Mouse (Mus musculus) stomach, embryonic 16.5 days (tissue): ENCODE results near the gene Nat9. TPM values are rescaled to one million over a fixed set of nuclear protein-coding genes. Genes with fewer than 3 reads are reported as not detected.

ENCODE experiments used
- ATAC-seq: fragments of 200-750 bp; cut with Nextera tagmentation; 2 replicates; pipeline ENCODE4 v1.8.0; 2017; ENCODE audit warnings: moderate number of reproducible peaks, moderate TSS enrichment; ENCODE audit not compliant: insufficient read depth, low FRiP score
- H3K27ac ChIP-seq: fragments of 300-500 bp; sonication (generic); 2 replicates; pipeline ENCODE4 v1.5.1; 2014; ENCODE audit warnings: low read length
- H3K27me3 ChIP-seq: fragments of 300-500 bp; sonication (generic); 2 replicates; pipeline ENCODE4 v1.6.1; 2014; ENCODE audit warnings: low read length, control low read depth, mixed read lengths; ENCODE audit not compliant: control insufficient read depth, insufficient read depth
- H3K36me3 ChIP-seq: fragments of 300-500 bp; sonication (generic); 2 replicates; pipeline ENCODE4 v1.6.1; 2014; ENCODE audit warnings: low read length; ENCODE audit not compliant: control insufficient read depth, insufficient read depth
- H3K4me1 ChIP-seq: fragments of 300-500 bp; sonication (generic); 2 replicates; pipeline ENCODE4 v1.6.1; 2014; ENCODE audit warnings: low read length, control low read depth, mixed read lengths; ENCODE audit not compliant: control insufficient read depth, insufficient read depth
- H3K4me2 ChIP-seq: fragments of 300-500 bp; sonication (generic); 2 replicates; pipeline ENCODE4 v1.6.1; 2014; ENCODE audit warnings: low read depth, low read length, mixed read lengths
- H3K4me3 ChIP-seq: fragments of 300-500 bp; sonication (generic); replicated peaks from 2 replicates; pipeline ENCODE4 v1.5.1; 2014; ENCODE audit warnings: mild to moderate bottlenecking, low read length
- H3K9ac ChIP-seq: fragments of 300-500 bp; sonication (generic); 2 replicates; pipeline ENCODE4 v1.6.1; 2014; ENCODE audit warnings: low read length
- H3K9me3 ChIP-seq: fragments of 300-500 bp; sonication (generic); replicated peaks from 2 replicates; pipeline ENCODE4 v1.6.1; 2016; ENCODE audit warnings: low read length, control low read depth; ENCODE audit not compliant: control insufficient read depth
- WGBS: fragments of 180-500 bp; shearing (Covaris S2); extraction: QIAGEN DNeasy Blood & Tissue Kit; methylation state at CpG from one replicate; pipeline ENCODE4 v1.1.7; 2014; 5-methylcytosine and 5-hydroxymethylcytosine counted together
- polyA plus RNA-seq: library from polyadenylated mRNA; unstranded; fragments of >200 nt; fragmentation: Nextera tagmentation; extraction: Ambion mirVana; gene quantifications from 2 replicates; pipeline ENCODE4 v1.2.1, GENCODE M21; 2015

The Nat9 gene
- polyA plus RNA-seq, 1 experiment from 2014 or later, result 21.8 TPM

- Histone ChIP-seq H3K27me3 (no peaks in the 10 kb centered on the region), H3K4me3 (peak overlapping the region; percentile 82), H3K36me3 (no peaks in the 10 kb centered on the region), H3K27ac (peak overlapping the region; percentile 74), H3K9ac (peak overlapping the region; percentile 82), H3K4me1 (peaks cover 28% of the 10 kb centered on the region), H3K9me3 (no peaks in the 10 kb centered on the region), H3K4me2 (peak overlapping the region; percentile 91)
- WGBS, result 0% methylated on average over 14 of the region's 14 CpGs
- no peak for ATAC-seq
Observed at GRCm38 (mm10) chr11:115164341-115164975, 23.2 kb downstream of the Nat9 start.

- Histone ChIP-seq H3K4me2 (peak overlapping the region; percentile 91), H3K4me3 (peak overlapping the region; percentile 82), H3K4me1 (peaks cover 28% of the 10 kb centered on the region), H3K27ac (peak overlapping the region; percentile 74), H3K27me3 (no peaks in the 10 kb centered on the region), H3K36me3 (no peaks in the 10 kb centered on the region), H3K9me3 (no peaks in the 10 kb centered on the region), H3K9ac (peak overlapping the region; percentile 82)
- ATAC-seq, result peak; percentile 2; the same call in 1 of the 2 replicates
- 0% methylated on average over 47 of the region's 47 CpGs for WGBS
Observed at GRCm38 (mm10) chr11:115163568-115164150, 24.0 kb downstream of the Nat9 start.

- peak; percentile 97 for ATAC-seq
- Histone ChIP-seq H3K4me2 (peak within 1 kb of the TSS; percentile 91), H3K4me3 (peak within 1 kb of the TSS; percentile 82), H3K9ac (peak within 1 kb of the TSS; percentile 82), H3K27ac (peak within 1 kb of the TSS; percentile 74), H3K36me3 (no peaks in the 10 kb centered on the region), H3K9me3 (no peaks in the 10 kb centered on the region), H3K27me3 (no peaks in the 10 kb centered on the region), H3K4me1 (peaks cover 35% of the 10 kb centered on the region)
- under 1% methylated on average over 47 of the region's 47 CpGs for WGBS
Observed at GRCm38 (mm10) chr11:115162832-115163480, 24.7 kb downstream of the Nat9 start, which contains the start of gene Slc9a3r1. Slc9a3r1 (plus strand) TSS chr11:115163341.

GRCm38 (mm10) chr11:115162205-115162601 lies 25.5 kb downstream of the Nat9 start:
- H3K9ac ChIP-seq, result peak overlapping the region; percentile 17
- H3K4me1 ChIP-seq, result peaks cover 39% of the 10 kb centered on the region
- H3K4me3 ChIP-seq, result peak overlapping the region; percentile 82
- H3K4me2 ChIP-seq, result peak overlapping the region; percentile 91
- H3K27ac ChIP-seq, result peak overlapping the region; percentile 57
- no peaks in the 10 kb centered on the region for H3K9me3 ChIP-seq
- 21% methylated on average over 9 of the region's 9 CpGs for WGBS
- H3K27me3 ChIP-seq, result no peaks in the 10 kb centered on the region
- no peak for ATAC-seq
- H3K36me3 ChIP-seq, result no peaks in the 10 kb centered on the region

- no peak for ATAC-seq
- H3K9me3 ChIP-seq, result no peaks in the 10 kb centered on the region
- H3K4me1 ChIP-seq, result peaks cover 39% of the 10 kb centered on the region
- no peak overlapping the region for H3K4me3 ChIP-seq
- peak overlapping the region; percentile 57 for H3K27ac ChIP-seq
- H3K4me2 ChIP-seq, result no peak overlapping the region
- H3K9ac ChIP-seq, result peak overlapping the region; percentile 17; the same call in 1 of the 2 replicates
- 51% methylated on average over 9 of the region's 9 CpGs for WGBS
- H3K36me3 ChIP-seq, result no peaks in the 10 kb centered on the region
- no peaks in the 10 kb centered on the region for H3K27me3 ChIP-seq
Observed at GRCm38 (mm10) chr11:115161578-115162204, 26.0 kb downstream of the Nat9 start.

GRCm38 (mm10) chr11:115160883-115161577 lies 26.6 kb downstream of the Nat9 start:
- H3K9ac ChIP-seq, result no peak overlapping the region
- no peak overlapping the region for H3K4me3 ChIP-seq
- H3K9me3 ChIP-seq, result no peaks in the 10 kb centered on the region
- no peak overlapping the region for H3K4me2 ChIP-seq
- no peaks in the 10 kb centered on the region for H3K27me3 ChIP-seq
- ATAC-seq, result no peak
- no peaks in the 10 kb centered on the region for H3K36me3 ChIP-seq
- peaks cover 39% of the 10 kb centered on the region for H3K4me1 ChIP-seq
- WGBS, result 29% methylated on average over 10 of the region's 10 CpGs
- H3K27ac ChIP-seq, result peak overlapping the region; percentile 57; the same call in 1 of the 2 replicates

- no peak overlapping the region for H3K27ac ChIP-seq
- H3K4me3 ChIP-seq, result no peak overlapping the region
- ATAC-seq, result no peak
- H3K9ac ChIP-seq, result no peak overlapping the region
- 53% methylated on average over 11 of the region's 11 CpGs for WGBS
- no peaks in the 10 kb centered on the region for H3K9me3 ChIP-seq
- H3K27me3 ChIP-seq, result no peaks in the 10 kb centered on the region
- no peak overlapping the region for H3K4me2 ChIP-seq
- no peaks in the 10 kb centered on the region for H3K36me3 ChIP-seq
- H3K4me1 ChIP-seq, result peaks cover 39% of the 10 kb centered on the region
Observed at GRCm38 (mm10) chr11:115160016-115160797, 27.5 kb downstream of the Nat9 start.
